Mouse (Mus musculus) left cerebral cortex, postnatal 10 days (tissue): ENCODE results near the gene Six3. TPM values are rescaled to one million over a fixed set of nuclear protein-coding genes. Genes with fewer than 3 reads are reported as not detected.

Experiments
- DNase-seq, 2 experiments: peaks; one replicate each; pipeline ENCODE4 v3.0.0; 2021 to 2022; ENCODE audit warnings: low spot score in 2 of 2, mixed read lengths in 1 of 2; ENCODE audit errors: extremely low spot score in 1 of 2
- intact Hi-C: fragments of 180-260 bp; cut with DNase I; formaldehyde crosslinking; loops from one replicate; pipeline ENCODE4 v1.15.1; 2025
- total RNA-seq, 2 experiments: library from RNA; stranded (reverse); gene quantifications; 2 replicates each; pipeline ENCODE4 v1.2.3; 2021

Six3 gene
- 1 to 10 TPM; 1.5 to 5.1 TPM for total RNA-seq

DNA sequence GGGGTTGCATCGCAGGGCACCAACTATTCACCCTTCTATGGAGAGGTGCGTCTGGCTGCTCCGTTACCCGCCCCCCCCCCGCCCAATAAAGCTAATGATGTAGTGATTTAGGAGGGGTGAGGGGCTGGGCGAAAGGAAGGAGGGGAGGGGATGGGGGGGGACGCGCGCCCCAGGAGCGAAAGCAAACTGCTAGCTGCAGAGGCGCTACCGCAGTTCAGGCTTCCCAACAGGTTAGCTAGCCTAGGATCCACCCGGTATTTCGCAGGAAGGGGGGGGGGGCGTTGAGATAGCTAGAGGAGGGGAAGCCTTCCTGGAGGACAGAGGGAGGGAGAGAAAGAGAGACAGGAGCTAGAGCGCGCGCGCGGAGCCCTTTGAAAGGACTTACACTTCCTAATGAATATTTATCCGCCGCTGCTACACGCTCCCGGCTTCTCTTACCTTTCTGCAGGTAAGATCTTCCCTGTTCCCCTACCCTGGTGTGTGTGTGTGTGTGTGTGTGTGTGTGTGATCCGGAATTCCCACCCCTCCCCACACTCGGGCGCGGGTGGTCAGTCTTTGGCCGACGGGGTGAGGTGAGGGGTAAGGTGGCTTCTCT lies at the start of gene Six3:
Gene Six3, plus strand, starts transcription at position 343 of the 595 bp plus-strand sequence.
- peak in 1 of 2 experiments; percentile 13 for DNase-seq
- intact Hi-C loops: loop anchor here (5.0 kb wide), 1 partner anchor 126 kb away; no protein-coding TSS in a partner anchor

DNA sequence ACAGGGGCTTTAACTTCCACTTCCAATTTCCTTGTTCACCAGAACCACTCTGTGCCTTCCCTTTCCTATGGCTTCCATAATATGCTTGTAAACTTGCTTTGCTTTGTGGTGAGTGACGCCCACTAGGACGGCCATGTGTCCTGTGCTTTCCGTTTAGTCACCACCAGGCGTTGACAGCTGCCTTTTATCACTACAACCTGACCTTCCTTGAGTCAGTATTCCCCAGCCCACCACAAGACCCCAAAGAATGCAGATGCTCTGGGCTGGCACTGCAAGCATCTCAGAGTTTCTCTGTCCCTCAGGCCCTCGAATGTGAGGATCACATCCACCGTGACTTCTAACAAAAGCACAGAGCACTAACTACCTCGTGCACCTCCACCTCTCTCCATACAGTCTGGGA lies 49.3 kb upstream of the Six3 start:
- no peak for DNase-seq
- intact Hi-C loops: no loop called here

DNA sequence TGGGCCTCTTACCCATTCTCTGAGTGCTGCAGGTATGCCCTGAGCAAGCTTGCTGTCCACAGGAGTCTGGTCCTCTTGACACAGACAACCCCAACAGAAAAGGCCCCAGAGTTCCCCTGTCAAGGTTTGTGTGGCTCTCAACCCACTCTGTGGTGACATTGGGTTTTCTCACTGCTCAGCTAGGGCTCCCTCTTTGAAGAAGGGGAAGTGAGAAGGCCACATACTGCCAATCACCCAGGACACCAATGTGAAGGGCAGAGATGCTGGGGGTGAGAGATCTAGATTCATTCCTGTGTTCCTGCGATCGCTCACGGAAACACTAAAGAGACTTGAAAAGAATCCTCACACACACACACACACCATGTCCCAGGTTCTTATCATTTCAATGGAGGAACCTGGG lies 39.4 kb upstream of the Six3 start:
- intact Hi-C loops: no loop called here
- no peak for DNase-seq

DNA sequence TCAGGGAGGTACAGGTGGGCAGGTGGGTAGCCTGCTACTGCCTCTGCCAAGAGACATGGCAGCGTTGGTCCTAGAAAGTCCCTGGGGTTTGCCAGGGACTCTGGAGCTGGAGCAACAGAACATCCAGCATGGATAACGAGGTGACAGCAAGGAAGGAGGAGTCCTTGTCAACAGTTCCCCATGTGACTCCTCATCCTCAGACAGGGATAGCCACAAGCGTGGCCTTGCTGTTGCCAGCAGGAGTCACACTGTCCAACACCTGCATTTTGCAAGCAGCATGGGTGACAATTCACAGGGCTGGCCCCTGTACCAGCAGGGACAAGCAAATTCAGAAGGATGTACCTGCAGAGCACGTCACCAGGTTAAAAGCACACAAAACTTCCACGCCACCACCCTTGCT lies 35.1 kb upstream of the Six3 start:
- intact Hi-C loops: no loop called here
- DNase-seq: no peak

DNA sequence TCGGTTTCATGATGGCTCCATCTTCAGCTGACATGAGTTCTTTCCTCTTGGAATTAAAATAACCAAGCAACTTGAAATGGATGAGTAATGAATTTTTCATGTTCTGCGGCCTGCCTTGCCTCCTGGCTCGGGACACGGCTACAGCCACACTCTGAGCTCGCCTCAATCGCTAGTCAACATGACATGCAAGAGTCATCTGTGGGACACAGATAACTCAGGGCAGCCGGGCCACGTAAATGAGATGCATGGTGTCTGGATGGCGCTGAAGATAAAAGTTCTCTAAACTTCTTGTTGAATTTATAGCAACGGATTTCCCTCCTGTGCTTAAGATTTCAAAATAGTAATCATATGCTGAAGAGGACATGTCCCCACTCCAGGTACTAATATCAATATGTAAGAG lies 34.1 kb upstream of the Six3 start:
- no peak for DNase-seq
- intact Hi-C loops: no loop called here

DNA sequence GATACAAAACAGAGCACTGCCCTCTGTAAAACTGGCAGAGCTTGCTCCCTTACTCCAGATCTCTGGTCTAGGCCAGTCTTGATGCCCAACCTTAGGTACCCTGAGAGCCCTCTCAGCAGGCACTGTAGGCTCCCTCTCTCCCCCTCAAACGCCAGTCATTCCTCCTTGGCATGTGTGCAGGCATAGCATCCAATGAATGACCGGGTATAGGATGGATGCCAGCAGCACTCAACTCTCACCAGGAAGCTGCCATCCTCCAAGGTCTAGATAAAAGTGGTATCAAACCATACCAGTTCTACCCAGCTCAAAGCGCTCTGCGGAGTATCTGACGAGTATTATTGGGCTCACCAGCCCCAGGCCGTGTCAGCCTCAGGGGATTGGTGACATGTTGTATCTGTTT lies 33.2 kb upstream of the Six3 start:
- DNase-seq: no peak
- intact Hi-C loops: no loop called here

DNA sequence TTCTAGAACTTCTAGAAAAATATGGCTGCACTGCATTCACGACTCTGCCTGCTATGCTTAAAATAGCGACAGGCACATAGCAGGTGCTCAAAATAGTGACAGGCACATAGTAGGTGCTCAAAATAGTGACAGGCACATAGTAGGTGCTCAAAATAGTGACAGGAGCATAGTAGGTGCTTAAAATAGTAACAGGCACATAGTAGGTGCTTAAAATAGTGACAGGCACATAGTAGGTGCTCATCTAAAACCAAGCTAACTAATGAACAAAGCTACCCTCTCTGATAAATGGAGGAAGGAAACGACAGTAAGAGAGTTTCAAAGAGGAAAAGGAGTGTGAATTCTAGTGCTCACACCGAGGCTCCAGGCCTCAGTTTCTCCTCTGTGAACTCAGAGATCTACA lies 29.2 kb upstream of the Six3 start:
- intact Hi-C loops: no loop called here

DNA sequence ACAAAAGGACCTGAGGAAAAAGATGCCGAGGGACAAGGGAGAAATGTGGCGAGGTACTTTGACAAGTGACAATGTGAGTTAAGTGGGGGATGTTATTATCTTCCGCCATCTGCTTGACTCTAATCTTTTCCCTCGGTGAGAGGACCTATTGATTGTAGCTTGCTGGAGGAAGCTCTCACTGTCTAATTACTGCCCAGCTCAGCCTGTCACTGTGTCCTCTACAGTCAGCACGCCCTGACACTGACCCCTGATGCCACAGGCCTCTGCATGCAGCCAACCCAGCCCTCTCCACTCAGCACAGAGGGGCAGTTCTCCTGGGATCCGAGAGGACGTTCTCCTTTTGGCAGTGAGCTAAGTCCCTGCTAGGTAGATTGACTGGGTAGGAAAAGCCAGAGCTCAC lies 28.8 kb upstream of the Six3 start:
- intact Hi-C loops: no loop called here
- no peak for DNase-seq

More for the DNA sequence above, 29.2 kb upstream of the Six3 start:
- no peak for DNase-seq

DNA sequence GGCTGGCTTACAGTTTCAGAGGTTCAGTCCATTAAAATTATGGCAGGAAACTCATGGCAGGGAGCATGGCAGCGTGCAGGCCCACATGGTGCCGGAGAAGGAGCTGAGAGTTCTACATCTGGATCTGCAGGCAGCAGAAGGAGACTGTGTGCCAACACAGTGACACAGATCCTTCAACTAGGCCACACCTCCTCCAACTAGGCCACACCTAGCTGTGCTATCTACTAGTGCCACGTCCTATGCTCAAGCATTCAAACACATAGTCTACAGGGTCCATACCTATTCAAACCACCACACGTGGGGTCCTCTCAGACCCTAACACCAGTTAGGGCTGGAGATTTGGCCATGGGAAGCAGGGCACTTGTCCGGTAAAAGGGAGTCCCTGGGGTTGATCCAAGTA lies 27.6 kb upstream of the Six3 start:
- intact Hi-C loops: no loop called here
- no peak for DNase-seq

DNA sequence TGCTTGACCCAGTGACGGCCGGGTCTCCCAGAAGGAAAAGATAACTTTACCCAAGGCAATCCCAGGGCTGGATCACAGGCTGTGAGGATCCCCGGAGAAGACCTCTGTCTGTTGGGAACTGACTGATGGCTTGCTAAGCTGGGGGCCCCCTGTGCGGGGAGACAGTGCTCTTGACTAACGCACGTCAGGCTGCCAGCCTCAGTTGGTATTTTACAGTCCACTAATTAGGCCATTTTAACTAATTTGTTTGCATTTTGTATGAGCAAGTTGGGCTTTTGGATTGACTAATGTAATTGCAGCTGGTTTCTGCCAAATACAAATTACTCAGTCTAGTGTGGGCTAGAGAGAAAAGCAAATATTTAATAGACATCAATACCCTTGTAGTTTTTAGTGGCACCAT lies 21.4 kb upstream of the Six3 start:
- intact Hi-C loops: no loop called here
- DNase-seq: no peak

DNA sequence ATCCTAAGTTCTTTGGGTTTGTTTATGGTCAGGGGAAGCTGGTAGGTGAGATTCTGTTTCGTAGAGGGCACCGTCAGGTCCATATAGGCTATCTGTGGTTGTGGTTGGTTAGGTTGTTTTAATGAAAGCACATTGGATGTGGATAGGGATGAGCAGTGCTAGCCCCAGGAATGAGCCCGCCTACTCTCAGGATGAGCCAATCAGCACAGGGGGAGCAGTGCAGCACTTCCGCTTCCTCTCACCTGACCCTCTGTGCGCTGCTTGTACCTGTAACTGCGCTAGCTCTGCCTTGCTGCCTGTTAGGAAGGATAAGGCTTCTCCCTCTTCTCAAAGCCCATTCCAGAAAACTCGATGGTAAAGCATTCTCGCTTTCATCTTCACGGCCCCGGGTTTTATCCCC lies 17.6 kb upstream of the Six3 start:
- intact Hi-C loops: no loop called here
- DNase-seq: no peak

DNA sequence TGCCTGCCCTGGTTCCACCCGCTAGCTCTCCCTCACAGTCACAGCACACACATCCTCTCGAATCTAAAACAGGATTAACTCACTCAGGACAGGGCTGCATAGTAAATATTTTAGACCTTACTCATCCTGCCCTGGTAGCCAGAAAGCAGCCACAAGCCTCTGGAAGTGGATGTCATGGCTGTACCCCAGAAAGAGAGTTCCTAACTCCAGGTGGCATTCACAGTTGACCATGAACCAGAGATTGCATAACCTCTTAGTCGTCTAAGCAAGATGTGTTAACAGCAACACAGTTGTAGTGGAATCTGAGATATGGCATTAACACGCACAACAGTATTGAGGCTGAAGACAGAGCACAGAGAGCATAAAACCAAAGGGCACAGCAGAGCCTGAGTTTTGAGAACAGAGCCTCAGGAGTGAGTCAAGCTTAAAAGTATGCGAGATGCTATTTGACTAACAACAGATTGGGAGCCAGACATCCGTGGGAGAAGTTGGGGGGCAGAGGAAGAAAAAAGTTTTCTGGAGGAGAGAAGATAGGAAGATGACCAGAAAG lies 17.0 kb upstream of the Six3 start:
- DNase-seq: no peak
- intact Hi-C loops: no loop called here

DNA sequence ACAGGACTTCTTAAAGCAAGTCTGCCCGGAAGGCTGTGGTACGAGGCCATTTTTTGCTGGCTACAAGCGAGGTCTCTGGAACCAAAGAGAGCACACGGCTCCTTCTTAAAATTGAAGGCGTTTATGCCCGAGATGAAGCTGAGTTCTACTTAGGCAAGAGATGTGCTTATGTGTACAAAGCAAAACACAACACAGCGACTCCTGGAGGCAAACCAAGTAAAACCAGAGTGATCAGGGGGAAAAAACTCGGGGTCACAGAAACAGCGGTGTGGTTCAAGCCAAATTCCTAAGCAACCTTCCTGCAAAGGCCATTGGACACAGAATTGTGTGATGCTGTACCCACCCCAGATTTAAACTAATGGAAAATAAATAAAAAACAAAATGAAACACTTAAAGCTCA lies 13.9 kb upstream of the Six3 start:
- DNase-seq: no peak
- intact Hi-C loops: no loop called here

DNA sequence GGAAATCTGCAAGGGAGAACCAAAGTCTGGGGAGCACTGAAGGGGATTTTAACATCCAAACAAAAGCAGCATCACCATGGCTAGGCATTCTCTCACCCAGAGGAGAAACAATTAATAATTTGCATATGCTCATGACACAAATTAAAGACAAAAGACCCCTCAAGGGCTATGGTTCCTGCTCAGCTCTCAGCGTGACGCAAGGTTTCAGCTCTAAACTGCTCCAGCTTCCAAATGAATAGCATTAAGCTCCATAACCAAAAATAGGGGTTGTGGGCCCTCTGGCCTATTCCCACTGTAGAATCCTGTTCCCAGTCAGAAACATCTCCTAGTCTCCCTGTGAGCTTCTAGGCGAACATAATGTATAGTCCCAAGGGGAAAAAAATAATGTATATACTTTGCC lies 6.9 kb upstream of the Six3 start:
- intact Hi-C loops: no loop called here
- DNase-seq: no peak

DNA sequence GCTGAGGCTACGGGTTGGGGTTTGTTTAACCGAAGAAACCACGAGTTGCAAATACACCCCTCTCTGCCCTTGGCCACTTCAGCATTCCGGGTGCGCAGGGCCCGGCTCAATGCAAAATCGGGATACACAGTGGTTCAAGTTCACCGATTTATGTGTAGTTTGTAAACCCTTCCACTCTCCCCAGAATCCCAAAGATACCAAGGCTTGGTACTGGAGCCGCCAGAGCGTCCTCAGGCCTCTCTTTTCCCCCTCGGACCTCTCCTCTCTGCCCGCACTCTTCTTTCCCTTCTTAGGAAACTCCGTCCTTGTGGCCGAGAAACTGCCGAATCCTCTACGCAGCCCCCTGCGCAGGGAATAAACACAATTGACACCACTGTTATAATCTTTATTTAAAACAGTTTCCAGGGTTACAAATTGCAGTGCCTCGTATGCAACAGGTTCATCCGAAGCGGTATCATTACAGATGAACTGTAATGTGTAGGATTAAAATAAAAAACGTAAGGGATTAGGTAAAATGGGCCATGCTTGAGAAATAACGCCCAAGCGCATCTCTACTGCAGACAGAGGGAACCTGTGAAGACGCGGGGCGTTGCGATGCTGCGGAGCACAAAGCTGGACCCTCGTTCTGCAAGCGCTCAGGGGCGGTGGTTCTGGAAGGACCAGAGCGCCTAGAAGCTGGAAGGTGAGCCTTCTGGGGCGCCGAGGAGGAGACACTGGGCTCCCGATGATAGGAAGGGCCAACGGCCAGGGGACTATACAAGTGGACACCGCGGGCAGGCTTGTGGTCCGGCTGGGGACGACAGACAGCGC lies 5.6 kb upstream of the Six3 start:
- intact Hi-C loops: no loop called here
- no peak for DNase-seq

DNA sequence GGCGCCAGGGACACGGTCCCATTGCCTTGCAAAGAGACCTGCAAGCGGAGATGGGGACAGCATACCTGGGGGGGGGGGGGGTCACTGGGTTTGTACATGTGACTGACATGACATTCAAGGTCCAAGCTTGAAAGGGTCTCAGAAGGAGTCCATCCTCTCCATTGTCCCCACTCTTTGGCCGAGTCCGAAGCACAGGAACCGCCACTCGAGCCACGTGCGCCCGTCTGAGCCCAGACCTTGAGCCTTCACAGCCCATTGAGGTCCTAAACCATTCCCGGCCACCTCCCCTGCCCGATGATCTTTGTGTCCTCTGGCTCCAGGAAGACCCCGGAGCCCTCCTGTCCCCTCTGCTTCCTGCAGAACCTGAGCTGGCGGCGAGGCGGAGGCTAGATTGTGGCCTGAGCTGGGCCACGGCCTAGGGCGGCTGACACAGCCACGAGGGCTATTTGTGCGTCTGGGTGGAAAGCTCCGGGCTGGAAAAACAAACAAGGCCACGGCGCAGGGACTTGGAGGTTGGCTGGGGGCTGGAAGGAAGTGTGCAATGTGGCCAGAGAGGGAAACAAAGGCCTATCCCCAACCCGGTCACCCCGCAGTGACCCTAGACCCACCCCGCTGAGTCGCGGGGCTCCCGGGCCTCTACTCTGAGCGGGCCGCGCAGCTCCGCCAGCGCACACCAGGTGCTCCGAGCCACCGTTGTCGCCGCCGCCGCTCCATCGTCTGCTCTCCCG lies 4.9 kb upstream of the Six3 start:
- intact Hi-C loops: no loop called here
- no peak for DNase-seq

DNA sequence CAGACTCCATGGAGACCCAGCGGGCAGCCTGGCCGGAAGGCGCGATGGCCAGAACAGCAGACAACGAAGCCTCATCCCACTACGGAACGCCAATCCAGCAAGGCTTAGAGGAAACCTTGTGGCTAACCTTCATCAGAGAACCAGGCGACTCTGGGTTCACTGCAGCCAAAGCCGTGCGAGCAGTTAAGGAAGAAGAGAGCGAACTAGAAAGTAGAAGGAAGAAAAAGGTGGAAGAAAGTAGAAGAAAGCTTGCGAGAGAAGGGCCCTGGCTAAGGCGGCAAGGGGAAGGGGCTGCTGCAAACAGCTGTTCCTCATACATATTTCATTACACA lies 4.3 kb upstream of the Six3 start:
- no peak for DNase-seq

DNA sequence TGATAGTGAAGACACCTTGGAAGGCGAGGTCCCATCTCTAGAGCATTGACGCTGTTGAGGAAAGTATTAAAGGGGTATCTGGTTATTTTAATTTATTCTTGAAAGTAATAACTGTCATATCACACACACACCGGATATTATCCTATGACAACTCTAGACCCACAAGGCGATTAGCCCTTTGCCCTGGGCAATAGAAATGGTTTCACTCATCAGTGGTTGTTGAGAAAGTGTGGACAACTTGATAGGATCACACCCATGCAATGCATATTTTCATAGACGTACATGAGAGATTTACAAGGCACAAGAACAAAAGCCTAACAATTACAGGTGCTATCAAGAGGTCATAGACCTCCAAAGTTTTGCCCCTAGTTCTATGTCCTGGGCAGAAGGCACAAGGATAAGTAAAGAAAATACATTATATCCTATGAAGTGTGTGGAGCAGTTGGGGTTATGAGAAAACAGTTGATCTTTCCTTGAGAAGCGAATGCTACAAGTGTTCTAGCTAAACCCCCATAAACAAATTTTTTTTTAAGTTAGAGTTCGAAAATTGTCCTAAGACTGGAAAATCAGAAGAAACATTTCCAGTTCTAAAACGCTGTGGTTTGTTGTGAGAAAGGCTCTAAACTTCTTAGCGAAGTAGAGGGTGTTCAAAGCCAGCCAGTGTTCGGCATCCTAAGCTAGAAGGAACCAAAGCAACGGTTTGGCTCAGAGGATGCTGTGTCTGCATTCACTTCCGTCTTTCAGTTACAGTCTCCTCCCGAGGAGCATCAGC lies 3.6 kb upstream of the Six3 start:
- DNase-seq: no peak
- intact Hi-C loops: loop anchor here (5.0 kb wide), 1 partner anchor 123 kb away; no protein-coding TSS in a partner anchor

More for the DNA sequence above, 4.3 kb upstream of the Six3 start:
- intact Hi-C loops: no loop called here
